Mouse (Mus musculus) hematopoietic multipotent progenitor cell, adult 10-12 weeks (in vitro differentiated cells): ENCODE results near the gene Olfr69. TPM values are rescaled to one million over a fixed set of nuclear protein-coding genes. Genes with fewer than 3 reads are reported as not detected.

Source experiments
- polyA plus RNA-seq: library from polyadenylated mRNA; stranded (reverse); fragments of >175 nt; gene quantifications from 2 replicates; pipeline ENCODE4 v1.2.3, GENCODE M21; 2012; ENCODE audit warnings: low replicate concordance

Gene Olfr69
- polyA plus RNA-seq: not detected in 2 replicates

GRCm38 (mm10) chr7:103771494-103771893 is at the start of gene Olfr69:
Gene Olfr69, minus strand, starts transcription at chr7:103771594.

DNA sequence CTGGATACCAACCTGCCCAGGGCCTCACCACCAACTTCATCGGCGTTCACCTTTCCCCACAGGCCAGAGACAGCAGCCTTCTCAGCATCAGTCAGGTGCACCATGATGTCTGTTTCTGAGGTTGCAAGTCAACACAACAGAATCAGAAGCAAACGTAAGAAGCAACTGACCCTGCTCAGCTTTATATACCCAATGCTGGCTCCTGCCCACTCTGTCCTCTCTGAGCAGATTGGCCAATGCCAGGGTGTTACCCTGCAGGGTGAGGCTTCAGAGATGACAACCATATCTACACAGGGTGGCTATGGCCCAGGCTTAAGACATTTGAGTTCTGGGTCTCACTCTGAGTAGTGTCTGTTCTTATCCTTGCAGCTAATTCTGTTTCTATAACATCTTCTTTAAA is 42.4 kb upstream of the Olfr69 start, which contains the start of gene Hbb-bt:
TSS of gene Hbb-bt (minus strand) at position 231 of the 400 bp plus-strand sequence.

GRCm38 (mm10) chr7:103791721-103792120 is 20.3 kb upstream of the Olfr69 start, which contains the start of gene Olfr67:
Gene Olfr67, minus strand, starts transcription at chr7:103791821.

GRCm38 (mm10) chr7:103779598-103779997 is 8.2 kb upstream of the Olfr69 start, which contains the start of gene Olfr68:
Gene Olfr68, minus strand, starts transcription at chr7:103779698.

DNA sequence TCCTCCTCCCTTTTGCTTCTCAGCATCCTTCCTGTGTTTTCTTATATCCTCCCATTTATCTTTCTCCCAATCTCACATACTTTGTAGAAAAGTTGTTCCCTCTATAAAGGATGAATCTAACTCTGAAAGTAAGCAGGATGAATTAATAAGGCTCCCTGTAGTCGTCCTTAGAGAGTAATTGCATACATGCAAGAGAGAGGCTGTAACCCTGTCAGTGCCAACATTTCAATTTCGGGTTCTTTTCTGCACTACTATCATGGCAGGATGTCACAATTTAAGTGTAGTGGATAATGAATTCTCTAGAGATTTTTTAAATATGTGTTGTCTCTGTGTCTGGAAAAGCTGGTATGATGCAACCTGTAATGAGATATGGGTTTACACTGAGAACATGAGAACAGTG is 14.2 kb downstream of the Olfr69 start, which contains the start of gene Olfr630:
TSS of gene Olfr630 (minus strand) at position 101 of the 400 bp plus-strand sequence.

DNA sequence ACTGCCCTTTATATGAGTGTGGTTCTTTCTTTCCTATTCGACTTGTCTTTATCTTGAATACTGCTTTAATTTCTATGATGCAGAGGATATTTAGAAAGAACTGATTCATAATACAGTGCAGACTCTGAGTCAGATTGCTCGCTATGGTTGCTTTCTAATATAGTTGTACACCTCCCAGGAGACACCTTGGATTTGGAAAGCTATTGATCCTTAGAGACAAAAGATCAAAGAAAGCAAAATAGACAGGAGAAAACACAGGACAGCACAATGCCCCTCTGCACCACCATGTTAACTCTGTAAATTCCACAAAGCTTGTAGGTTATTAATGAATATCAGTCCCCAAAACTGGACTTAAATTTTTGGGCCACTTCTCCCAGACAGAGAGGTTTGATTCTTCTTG is 26.6 kb downstream of the Olfr69 start, which contains the start of gene Olfr629:
TSS of gene Olfr629 (minus strand) at position 101 of the 400 bp plus-strand sequence.

GRCm38 (mm10) chr7:103730074-103730473 is 41.3 kb downstream of the Olfr69 start, which contains the start of gene Olfr628:
Gene Olfr628, plus strand, starts transcription at chr7:103730374.

Other genes with a start within 250 kb of the Olfr69 start
- not detected in 2 replicates for gene Olfr612, start 228.9 kb downstream of the Olfr69 start, polyA plus RNA-seq
- not detected in 2 replicates for gene Olfr613, start 223.5 kb downstream of the Olfr69 start, polyA plus RNA-seq
- not detected in 2 replicates for gene Olfr615, start 215.5 kb downstream of the Olfr69 start, polyA plus RNA-seq
- gene Olfr616, start 202.5 kb downstream of the Olfr69 start, polyA plus RNA-seq: not detected in 2 replicates
- not detected in 2 replicates for gene Olfr617, start 198.5 kb downstream of the Olfr69 start, polyA plus RNA-seq
- 0.15 TPM in 1 of 2 replicates, not detected in the other for gene Olfr618, start 181.5 kb downstream of the Olfr69 start, polyA plus RNA-seq
- not detected in 2 replicates for gene Olfr619, start 171.0 kb downstream of the Olfr69 start, polyA plus RNA-seq
- not detected in 2 replicates for gene Olfr620, start 159.1 kb downstream of the Olfr69 start, polyA plus RNA-seq
- gene Olfr622, start 128.9 kb downstream of the Olfr69 start, polyA plus RNA-seq: not detected in 2 replicates
- not detected in 2 replicates for gene Olfr623, start 107.9 kb downstream of the Olfr69 start, polyA plus RNA-seq
- not detected in 2 replicates for gene Olfr624, start 100.4 kb downstream of the Olfr69 start, polyA plus RNA-seq
- gene Olfr625-ps1, start 88.9 kb downstream of the Olfr69 start, polyA plus RNA-seq: not detected in 2 replicates
- not detected in 2 replicates for gene Olfr243, start 56.9 kb downstream of the Olfr69 start, polyA plus RNA-seq
- not detected in 2 replicates for gene Olfr628, start 41.2 kb downstream of the Olfr69 start, polyA plus RNA-seq
- not detected in 2 replicates for gene Olfr629, start 26.7 kb downstream of the Olfr69 start, polyA plus RNA-seq
- gene Olfr630, start 14.3 kb downstream of the Olfr69 start, polyA plus RNA-seq: not detected in 2 replicates
- gene Olfr68, start 8.1 kb upstream of the Olfr69 start, polyA plus RNA-seq: not detected in 2 replicates
- not detected in 2 replicates for gene Olfr67, start 20.2 kb upstream of the Olfr69 start, polyA plus RNA-seq
- 80.8 and 4,115 TPM in 2 replicates for gene Hbb-bt, start 42.4 kb upstream of the Olfr69 start, polyA plus RNA-seq
- gene Hbb-bs, start 56.5 kb upstream of the Olfr69 start, polyA plus RNA-seq: 6,525 and 69,736 TPM in 2 replicates
- not detected in 2 replicates for gene Hbb-bh2, start 68.9 kb upstream of the Olfr69 start, polyA plus RNA-seq
- gene Hbb-bh1, start 71.6 kb upstream of the Olfr69 start, polyA plus RNA-seq: not detected in 2 replicates
- gene Hbb-y, start 81.6 kb upstream of the Olfr69 start, polyA plus RNA-seq: not detected in 2 replicates
- gene Olfr66, start 114.7 kb upstream of the Olfr69 start, polyA plus RNA-seq: 0.15 TPM in 1 of 2 replicates, not detected in the other
- gene Olfr64, start 122.9 kb upstream of the Olfr69 start, polyA plus RNA-seq: not detected in 2 replicates
- not detected in 2 replicates for gene Olfr65, start 131.9 kb upstream of the Olfr69 start, polyA plus RNA-seq
- not detected in 2 replicates for gene Olfr631, start 157.2 kb upstream of the Olfr69 start, polyA plus RNA-seq
- not detected in 2 replicates for gene Olfr632, start 162.8 kb upstream of the Olfr69 start, polyA plus RNA-seq
- gene Olfr633, start 172.8 kb upstream of the Olfr69 start, polyA plus RNA-seq: not detected in 2 replicates
- 0.02 and 0.03 TPM in 2 replicates for gene Olfr635, start 199.6 kb upstream of the Olfr69 start, polyA plus RNA-seq
- not detected in 2 replicates for gene Olfr638, start 227.2 kb upstream of the Olfr69 start, polyA plus RNA-seq
- gene Olfr639, start 245.7 kb upstream of the Olfr69 start, polyA plus RNA-seq: not detected in 2 replicates